Mouse (Mus musculus): Measurements from ENCODE around the gene Avpi1.

DNA sequence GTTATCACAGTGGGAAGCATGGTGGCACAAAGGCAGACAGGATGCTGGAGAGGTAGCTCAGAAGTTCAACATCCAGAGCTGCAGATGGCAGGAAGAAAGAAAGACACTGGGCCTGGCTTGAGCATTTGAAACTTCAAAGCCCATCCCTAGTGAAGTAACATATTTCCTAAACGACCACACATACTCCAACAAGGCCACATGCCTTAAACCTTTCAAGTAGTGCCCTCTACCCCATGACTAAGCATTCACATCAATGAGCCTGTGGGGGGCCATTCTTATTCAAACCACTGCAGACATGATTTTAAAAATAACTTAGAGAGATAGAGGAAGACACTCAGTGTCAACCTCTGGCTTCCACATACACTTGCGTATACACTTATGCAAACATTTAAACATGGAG lies 13.9 kb upstream of the Avpi1 start:
- no peak for TF ChIP-seq POLR2A (IDR thresholded peaks at IDR 0.05; ENCODE audit: control insufficient read depth, low read depth, low read length)
- TF ChIP-seq CTCF (IDR thresholded peaks at IDR 0.05; ENCODE audit: control insufficient read depth, insufficient read depth, insufficient replicate concordance, low read depth, low read length) = no peak
